Mouse (Mus musculus) frontal cortex, adult 2 months (tissue): ENCODE data around the gene Tpbgl. TPM values are rescaled to one million over a fixed set of nuclear protein-coding genes. Genes with fewer than 3 reads are reported as not detected.

Experiments used
- DNase-seq, 2 experiments: peaks; one replicate each; pipeline ENCODE4 v3.0.0; 2022; ENCODE audit warnings: low spot score in 1 of 2; ENCODE audit errors: extremely low spot score in 1 of 2
- polyA plus RNA-seq: library from polyadenylated mRNA; depleted of rRNA; stranded (reverse); fragments of >200 nt; gene quantifications from 2 replicates; pipeline ENCODE4 v1.2.3, GENCODE M21; 2012

Tpbgl gene
- polyA plus RNA-seq, 1 experiment: 7.9 TPM

DNA sequence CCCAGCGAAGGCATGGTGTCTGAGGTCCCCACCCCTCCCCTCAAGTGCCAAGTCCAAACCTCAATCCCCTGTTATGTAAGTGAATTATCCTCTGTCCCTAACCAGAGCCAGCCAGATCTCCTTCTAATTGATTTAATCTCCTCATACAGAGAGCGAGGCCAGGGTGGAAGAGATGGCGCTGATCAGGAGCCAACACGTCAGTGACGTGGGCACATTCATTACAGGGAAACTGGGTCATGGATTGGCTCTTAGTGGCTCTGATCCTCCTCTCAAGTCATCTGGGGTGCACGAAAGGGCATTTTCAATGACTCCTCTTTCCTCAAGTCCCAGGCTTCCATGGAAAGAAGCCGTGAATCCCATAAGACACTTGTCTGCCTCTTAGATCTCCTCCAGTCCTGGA, 17.8 kb upstream of the Tpbgl start:
- DNase-seq: no peak

DNA sequence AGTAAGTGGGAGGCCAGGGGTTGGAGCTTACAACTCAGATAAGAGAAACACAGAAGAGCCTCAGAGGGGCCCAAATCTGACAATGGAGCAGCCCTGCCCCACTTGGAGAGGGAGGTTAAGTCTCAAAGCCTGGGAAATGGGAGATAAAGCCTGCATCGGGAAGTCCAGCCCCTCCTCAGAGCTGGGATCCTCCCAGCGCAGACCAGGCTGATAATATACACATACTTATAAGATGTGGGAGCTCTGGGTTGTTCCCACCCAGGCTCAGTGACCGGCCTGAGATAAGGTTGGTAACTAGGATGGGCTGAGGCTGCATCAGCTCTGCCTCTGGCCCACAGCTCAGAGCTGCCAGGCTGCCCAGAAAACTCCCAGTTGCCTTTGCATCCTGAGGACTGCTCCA, 15.2 kb upstream of the Tpbgl start:
- no peak for DNase-seq

DNA sequence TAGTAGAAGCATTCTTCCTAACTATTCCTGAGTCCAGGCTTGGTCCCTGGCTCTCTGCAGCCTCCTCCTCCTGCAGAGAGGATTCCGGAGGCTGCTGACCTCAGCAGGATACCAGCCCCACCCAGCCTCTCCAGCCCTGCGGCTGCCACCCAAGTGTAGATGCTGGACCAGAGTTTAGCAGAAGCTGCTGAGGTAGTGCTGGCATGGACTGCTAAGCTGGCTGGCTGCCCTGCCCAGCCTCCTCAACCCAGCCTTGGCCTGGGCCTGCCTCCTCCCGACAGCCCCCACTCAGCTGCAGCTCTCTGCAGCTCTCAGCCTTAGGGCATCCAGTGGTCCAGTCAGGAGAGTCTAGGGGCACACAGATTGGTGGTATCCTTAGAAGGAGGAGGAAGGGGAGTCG, 14.3 kb upstream of the Tpbgl start:
- DNase-seq: no peak

DNA sequence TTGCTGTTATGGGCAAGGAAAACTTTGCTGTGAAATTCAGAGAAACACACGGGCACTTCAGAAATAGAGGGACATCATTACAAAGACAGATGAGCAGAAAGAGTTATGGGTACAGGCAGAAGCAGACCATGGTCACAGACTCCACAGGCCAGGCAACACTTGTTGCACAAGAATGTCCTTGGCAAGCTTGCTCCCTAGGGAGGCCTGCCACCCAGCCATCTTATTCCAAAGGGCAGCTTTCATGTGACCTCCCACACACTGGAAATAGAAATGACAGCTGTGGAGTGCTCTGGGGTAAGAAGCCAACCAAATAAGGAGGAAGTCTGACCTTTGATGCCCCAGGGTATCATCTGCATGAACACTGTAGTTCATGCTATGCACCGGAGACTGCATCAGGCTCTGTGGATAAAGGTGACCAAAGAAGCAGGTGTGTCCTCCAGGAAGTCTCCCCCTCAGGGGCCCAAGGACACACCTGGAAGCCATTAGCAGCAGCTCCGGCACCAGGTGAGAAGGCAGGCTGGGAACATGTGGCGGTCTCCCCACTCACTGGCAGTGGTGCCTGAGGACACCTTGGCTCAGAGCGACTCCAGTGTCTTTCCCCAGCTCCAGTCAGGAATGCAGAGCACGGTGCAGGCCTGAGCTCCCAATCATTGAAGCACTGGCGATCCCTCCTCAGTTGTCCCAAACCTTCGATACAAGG, 7.2 kb upstream of the Tpbgl start:
- DNase-seq: no peak

DNA sequence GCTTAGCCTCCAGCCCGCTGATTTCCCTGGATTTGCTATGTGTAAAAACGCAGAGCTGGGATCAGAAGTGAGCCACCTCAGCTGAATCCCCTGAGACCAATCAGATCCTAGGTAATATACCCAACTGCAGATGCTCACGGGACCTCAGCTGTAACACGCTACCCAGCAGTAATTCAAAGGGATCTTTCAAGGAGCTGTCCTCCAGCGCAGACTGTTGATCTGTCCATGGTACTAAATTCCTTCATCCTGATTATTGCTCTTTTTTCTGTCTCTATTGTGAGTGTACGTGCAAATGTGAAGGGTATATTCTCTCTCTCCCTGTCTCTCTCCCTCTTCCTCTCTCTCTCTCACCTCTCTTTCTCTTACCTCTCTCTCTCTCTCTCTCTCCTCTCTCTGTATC, 5.4 kb upstream of the Tpbgl start:
- no peak for DNase-seq

DNA sequence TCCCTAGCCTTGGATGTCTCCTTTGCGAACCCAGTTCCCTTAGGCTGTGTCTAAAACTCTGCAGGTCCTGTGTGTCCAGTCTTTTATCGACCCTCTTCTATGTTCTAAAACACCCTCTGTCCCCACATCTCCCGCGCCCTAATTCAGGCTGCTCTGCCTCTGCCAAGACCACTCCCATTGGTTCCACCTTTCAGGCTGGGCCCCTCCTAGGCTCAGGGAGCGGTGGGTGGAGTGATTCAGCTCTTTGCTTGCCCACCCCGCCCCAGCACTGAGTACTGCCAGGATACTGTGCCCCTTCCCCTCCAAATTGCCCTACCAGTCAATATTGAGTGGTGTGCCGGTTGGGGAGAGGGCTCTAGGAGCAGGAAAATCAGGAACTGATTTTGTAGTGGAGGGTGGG, 463 bp upstream of the Tpbgl start:
- DNase-seq: no peak

DNA sequence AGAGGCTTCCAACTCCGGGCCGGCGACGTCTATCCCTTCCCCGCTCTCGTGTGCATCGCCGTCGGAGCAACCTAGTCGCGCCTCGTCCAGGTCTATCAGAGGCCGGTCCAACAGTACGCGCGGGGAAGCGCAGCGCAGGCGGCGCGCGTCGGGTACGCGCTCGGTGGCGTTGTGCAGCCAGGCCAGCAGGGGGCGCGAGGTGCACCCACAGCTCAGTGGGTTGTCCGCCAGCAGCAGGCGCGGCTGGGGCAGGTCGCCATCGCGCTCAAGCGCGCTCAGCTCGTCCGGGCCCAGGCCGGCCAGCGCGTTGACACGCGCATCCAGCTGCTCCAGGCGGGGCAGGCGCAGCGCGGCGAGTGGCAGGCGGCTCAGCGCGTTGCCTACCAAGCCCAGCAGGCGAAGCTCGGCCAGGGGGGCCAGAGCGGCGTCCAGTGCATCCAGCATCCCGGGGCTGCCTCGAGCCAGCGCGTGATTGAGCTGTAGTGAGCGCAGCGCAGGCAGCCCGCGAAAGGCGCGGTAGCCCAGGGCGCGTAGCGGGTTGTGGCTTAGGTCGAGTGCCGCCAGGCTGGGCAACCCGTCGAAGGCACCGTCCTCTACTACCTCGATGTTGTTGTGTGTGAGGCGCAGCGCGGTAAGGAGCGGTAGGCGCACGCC, 1.1 kb downstream of the Tpbgl start:
- peak; percentile 62 to 88 for DNase-seq

DNA sequence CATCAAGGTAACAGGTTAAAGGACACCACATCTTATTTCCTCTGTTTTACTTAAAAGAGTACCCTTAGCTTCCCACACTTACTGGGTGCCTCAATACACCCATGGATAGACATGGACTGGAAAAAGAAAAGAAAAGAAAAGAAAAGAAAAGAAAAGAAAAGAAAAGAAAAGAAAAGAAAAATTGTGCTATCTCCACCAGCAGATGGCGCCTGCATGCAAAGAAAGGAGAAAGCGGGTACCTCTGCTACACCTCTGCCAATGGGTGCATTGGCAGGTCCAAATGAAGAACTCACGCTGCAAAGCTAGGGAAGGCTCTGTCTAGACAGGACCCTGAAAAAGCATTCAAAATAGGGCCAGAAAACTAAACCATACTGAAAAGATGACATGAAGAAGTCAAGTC, 8.0 kb downstream of the Tpbgl start:
- peak in 1 of 2 experiments; percentile 73 for DNase-seq

DNA sequence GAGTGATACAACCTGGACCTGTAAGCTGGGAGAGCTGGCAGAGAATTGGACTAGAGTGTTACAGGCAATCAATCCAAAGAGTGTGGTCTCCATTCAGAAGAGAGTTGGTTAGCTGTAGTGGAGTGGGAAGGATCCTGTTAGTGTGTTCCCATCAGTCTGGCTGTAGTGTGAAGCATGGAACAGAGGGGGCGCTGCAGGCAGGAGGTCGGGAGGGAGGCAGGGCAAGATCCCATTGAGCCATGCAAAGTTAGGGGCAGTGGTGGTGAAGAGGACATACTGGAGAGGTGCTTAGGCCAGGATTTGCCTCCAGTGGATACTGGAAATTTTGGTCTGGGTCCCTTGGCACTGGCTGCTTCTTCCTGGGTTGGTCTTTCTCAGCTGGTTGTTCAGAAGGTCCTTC, 8.6 kb downstream of the Tpbgl start:
- no peak for DNase-seq

DNA sequence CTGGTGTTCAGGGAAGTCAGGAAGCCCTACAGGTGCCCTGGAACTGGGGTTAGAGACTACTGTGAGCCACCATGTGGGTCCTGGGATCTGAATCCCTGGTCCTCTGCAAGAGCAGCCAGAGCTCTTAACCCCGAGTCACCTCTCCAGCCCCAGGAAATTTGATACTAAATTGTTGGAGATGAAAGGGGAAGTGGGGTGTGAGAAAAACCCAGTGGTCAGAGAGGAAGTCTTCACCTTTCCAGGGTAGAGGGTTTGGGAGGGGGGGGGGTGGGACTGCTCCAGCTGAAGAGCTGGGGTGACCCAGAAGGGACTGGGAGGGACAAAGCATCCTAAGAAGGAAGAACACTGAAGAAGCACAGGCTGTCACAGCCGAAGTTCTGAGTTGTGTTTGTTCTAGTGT, 19.3 kb downstream of the Tpbgl start:
- no peak for DNase-seq

DNA sequence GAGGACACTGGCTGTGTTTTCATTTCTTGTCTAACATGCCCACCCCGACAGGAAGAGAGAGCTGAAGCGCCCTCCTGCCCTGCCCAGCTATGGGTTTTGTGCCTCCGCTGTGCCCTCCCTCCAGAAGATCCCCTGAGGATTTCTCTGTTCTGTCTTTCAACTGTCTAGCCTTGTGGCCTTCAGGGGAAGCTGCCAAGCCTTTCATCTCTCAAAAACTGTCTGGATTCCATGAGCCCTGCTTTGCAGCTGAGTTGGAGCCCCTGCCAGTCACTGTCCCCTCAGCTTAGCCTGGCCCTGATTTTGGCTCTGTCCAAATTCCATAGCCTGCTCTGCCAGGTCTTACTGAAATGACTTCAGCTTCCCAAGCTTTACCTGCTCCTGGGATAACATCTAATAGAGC, 20.1 kb downstream of the Tpbgl start:
- no peak for DNase-seq

DNA sequence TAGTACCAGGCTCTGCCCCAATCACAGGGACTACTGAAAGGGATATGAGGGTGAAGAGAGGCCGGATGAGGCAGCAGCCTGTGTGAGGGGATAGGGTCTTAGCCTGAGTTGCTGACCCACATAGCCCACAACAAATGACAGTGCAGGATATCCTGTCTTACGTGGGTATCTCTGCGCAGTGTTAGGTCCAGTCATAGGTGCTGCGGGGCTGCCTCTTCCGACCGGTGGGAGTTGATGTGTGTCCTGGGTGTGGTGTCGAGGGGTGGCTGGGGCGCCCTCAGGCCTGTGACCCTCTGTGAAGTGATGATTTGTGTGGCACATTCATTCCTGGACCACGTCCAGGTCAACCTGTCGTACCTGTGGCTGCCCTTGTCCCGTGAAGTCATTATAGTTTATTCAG, 20.6 kb downstream of the Tpbgl start:
- DNase-seq: no peak

DNA sequence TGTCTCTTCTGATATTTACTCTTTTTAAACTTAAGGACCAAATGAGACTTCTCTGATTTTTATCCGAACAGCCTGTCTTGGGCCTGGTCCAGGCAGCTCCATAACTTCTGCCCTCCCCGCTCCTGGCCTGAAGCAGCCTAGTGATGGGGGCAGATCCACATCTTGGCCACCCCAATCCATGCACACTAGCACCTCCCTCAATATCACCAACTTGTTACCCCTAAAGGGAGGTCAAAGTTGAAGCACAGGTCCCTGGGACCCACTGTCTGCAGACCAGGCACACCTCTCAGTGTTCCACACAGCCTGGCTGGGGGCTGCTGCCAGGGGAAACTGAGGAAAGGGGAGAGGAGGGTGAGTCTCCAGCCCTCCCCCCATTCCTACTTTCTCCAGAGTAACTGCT, 21.8 kb downstream of the Tpbgl start:
- no peak for DNase-seq

DNA sequence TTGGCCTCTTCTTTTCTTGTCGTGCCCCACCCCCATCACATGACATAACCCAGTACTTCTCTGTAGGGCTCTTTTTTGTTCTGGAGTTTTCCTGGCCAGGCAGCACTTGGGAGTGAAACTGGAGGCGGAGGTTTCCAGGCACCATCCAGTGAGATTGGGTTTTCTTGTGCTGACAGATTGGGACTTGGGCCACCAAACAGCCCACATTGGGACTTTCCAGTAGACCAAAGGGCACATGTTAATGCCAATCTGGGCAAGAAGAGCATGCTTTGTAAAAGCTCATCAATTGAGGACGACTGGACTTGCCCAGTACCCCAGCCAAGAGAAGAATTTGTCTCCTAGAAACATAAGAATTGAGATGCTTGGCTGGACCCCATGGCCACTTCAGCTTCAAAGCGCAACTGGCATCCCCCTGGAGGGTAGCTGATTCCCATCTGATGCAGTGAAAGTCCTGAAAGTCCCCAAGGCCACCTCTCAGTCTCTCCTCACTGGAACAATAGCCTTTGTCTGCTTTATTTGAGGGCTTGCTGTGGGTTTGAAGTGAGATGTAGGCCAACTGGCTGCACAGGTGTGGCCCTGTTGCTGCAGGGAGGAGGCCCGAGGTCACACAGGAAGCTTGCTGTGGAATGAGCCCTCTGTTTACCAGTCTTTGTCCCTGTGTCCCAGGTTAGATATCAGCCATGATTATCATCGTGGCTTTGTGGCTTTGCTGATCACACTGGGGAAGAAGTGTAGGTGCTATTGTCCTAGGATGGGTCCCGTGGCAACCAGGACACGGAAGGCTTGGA, 22.8 kb downstream of the Tpbgl start:
- DNase-seq: no peak

DNA sequence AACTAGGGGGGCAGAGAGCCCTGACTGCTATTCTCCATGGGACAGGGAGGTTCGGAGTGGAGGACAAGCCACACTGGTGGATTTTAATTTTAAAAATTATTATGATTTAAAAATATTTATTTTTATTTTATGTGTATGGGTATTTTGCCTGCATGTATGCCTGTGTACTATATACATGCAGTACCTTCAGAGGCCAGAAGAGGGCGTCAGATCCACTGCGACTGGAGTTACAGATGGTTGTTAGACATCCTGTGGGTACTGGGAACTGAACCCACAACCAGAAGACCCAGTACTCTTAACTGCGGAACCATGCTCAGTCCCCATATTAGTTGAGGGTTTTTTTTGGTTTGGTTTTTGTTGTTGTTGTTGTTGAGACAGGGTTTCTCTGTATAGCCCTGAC, 28.2 kb downstream of the Tpbgl start:
- no peak for DNase-seq

DNA sequence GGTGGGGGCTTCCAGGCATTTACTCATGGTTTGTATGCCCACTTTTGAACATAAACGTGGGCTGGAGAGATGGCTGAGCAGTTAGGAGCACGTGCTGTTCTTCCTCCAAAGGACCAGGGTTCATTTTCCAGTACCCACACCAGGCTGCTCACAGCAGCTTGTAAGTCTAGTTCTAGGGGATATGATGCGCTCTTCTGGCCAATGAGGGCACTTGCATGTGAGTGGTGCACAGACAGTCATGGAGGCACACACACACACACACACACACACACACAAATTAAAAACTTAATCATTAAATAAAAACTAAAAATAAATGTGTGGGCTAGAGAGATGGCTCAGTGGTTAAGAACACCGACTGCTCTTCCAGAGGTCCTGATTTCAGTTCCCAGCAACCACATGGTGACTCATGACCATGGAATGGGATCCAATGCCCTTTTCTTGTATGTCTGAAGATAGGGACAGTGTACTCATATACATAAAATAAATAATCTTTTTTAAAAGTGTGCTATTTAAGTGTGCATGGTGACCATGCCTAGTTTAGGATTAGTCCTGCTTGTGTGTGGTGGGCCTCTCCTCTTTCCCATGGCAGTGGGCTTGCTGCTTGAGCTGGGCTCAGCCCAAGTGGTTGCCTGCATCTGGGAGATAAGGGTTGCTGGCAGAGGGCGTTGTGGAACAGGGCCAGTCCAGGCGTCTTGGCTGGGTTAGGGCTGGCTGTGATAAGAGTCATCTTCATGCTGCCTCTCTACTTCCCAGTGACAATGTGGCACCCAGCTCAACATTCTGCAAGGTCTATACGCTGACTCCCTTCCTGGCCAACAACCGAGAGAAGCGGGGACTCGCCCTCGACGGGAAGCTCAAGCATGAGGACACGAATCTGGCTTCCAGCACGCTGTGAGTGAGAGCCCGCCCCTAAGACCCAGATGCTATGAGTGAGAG, 32.8 kb downstream of the Tpbgl start:
- DNase-seq: no peak

DNA sequence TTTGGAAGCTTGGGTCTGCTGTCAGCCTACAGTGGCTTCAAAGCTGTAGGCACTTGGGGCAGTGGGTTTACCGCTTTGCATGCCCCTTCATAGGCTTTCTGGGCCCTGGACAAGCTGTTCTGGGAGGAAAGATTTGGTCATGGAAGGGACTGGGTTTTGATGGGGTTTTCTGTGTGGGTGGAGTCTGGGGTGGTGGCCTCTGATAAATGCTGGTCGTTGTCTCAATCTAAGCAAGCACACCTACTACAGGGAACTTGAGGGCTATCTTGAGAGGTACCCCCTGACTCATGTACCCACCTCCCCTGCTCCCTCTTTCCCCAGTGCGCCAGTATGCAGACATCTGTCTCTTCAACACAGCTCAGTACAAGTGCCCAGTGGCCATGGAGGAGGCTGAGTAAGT, 34.2 kb downstream of the Tpbgl start:
- DNase-seq: no peak

DNA sequence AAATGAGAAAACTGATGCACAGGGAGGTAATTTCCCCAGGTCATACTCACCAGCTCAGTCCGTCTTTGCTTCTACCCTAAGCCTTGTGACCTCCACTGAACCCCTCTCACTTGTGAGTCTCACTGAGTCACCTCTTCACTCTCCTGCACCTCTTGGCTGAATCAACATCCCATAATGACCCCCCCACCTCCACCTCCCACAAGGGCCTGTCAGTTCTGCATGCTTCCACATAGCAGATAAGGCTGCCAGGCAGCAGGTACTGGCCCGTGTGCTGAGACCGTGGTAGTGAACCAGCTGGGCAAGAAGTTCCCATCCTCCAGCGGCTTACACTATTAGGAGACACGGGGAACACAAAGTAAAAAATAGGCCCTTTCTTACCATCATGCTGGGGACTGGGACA, 36.3 kb downstream of the Tpbgl start:
- no peak for DNase-seq

DNA sequence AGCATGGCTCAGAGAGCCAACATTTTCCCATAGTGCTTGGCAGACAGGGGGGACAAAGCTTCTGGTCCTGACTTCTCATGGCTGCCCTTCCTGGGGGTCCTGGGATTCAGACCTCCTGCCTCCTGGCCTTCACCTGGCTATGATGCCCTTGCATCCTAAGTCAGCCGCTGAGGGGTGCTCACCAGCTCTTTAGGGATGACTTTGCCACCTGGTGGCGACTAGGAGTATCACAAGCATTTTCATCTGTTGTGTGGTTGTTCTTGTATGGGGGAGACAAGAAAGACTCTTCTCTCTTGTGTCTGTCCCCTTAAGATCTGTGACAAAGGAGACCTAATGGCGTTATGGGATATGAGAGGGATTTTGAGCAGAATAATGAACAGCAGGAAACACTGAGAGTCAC, 36.8 kb downstream of the Tpbgl start:
- DNase-seq: peak; percentile 66 to 86

DNA sequence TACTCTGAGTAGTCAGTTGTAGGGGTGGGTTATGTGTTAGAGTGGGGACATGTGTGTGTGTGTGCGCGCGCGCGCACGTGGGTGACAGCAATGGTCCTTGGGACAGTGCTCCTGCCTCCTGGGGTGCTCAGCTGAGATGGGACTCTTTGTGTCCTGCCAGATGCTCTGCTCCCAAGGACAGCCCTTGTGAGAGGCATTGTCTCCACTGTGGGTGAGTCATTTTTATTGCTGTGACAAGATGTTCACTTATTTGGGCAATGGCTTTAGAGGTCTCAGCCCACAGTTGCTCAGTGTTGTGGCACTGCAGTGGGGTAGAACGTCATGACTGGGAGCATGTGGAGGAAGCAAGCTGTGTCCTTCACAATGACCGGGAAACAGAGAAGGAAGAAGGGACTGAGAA, 40.9 kb downstream of the Tpbgl start:
- no peak for DNase-seq

DNA sequence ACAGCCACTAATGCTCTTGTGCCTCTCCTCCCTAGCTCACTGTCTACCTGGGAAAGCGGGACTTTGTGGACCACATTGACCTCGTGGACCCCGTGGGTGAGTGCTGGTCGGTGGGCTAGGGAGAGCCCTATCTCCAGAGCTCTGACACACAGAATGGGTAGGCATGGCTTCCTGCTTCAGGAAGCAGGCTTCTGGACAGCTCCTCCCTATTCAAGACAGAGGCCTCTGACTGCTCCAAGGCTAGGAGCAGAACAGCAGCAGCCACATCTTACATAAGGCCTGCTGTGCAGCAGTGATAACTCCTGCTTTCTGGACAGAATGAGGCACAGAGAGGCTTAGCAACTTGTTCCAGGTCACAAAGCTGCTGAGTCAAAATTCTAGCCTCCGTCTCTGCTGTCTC, 43.3 kb downstream of the Tpbgl start:
- no peak for DNase-seq
